Mouse (Mus musculus) limb, embryonic 11.5 days (tissue): ENCODE measurements at regions not wholly inside any gene's neighbourhood (a gene's known extent, or its start where the extent isn't known, plus 50 kb on each side); places are given as distances from the start of the nearest gene placed in this dataset.

ENCODE experiments used
- ATAC-seq: fragments of 200-750 bp; cut with Nextera tagmentation; 2 replicates; pipeline ENCODE4 v1.8.0; 2017; ENCODE audit warnings: low read depth; ENCODE audit not compliant: insufficient number of reproducible peaks, low FRiP score, low TSS enrichment
- DNase-seq: peaks from one replicate; pipeline ENCODE4 v3.0.0-alpha.2; 2015; ENCODE audit warnings: low spot score
- H3K27ac ChIP-seq: fragments of 300-500 bp; sonication (generic); replicated peaks from 2 replicates; pipeline ENCODE4 v1.5.1; 2014; ENCODE audit warnings: low read depth, mild to moderate bottlenecking, low read length
- H3K27me3 ChIP-seq: fragments of 300-500 bp; sonication (generic); 2 replicates; pipeline ENCODE4 v1.6.1; 2014; ENCODE audit warnings: mild to moderate bottlenecking, low read length, mixed read lengths; ENCODE audit not compliant: control insufficient read depth, insufficient read depth
- H3K36me3 ChIP-seq: fragments of 300-500 bp; sonication (generic); 2 replicates; pipeline ENCODE4 v1.6.1; 2014; ENCODE audit warnings: mild to moderate bottlenecking, low read length, moderate library complexity, mixed read lengths; ENCODE audit not compliant: control insufficient read depth, insufficient read depth
- H3K4me1 ChIP-seq: fragments of 300-500 bp; sonication (generic); 2 replicates; pipeline ENCODE4 v1.6.1; 2014; ENCODE audit warnings: low read length, mixed read lengths; ENCODE audit not compliant: control insufficient read depth, insufficient read depth
- H3K4me2 ChIP-seq: fragments of 300-500 bp; sonication (generic); 2 replicates; pipeline ENCODE4 v1.6.1; 2014; ENCODE audit warnings: low read depth, mild to moderate bottlenecking, moderate library complexity; ENCODE audit not compliant: severe bottlenecking
- H3K4me3 ChIP-seq: fragments of 300-500 bp; sonication (generic); 2 replicates; pipeline ENCODE4 v1.5.1; 2014; ENCODE audit warnings: low read depth, low read length
- H3K9ac ChIP-seq: fragments of 300-500 bp; sonication (generic); 2 replicates; pipeline ENCODE4 v1.6.1; 2014; ENCODE audit warnings: mild to moderate bottlenecking, low read length
- H3K9me3 ChIP-seq: fragments of 300-500 bp; sonication (generic); 2 replicates; pipeline ENCODE4 v1.6.1; 2016; ENCODE audit warnings: low read length; ENCODE audit not compliant: control insufficient read depth
- WGBS: fragments of 180-500 bp; shearing (Covaris S2); extraction: QIAGEN DNeasy Blood & Tissue Kit; methylation state at CpG from one replicate; pipeline ENCODE4 v1.1.7; 2014; 5-methylcytosine and 5-hydroxymethylcytosine counted together

DNA sequence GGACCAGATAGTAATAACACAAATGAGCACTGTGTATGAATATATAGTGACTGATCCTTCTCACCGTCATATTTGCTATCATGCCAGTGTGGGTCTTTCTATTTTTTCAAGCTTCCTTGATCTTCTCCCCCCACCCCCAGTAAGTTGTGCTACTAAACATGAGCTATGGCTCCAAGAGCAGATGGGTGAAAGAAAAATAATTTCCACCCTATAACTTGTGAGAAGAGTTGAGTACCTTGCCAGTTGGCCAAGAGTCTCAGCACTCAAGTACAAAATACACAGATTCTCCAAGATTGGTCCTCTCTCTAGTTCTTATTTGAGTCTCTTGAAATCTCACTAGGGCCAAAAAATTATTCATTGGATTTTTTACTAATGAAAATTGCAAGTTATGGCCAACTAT is 777.3 kb downstream of the Cypt12 start:
- WGBS = 100% methylated on average over 1 of the region's 1 CpGs
- H3K9me3 ChIP-seq = no peaks in the 10 kb centered on the region
- ATAC-seq = no peak

DNA sequence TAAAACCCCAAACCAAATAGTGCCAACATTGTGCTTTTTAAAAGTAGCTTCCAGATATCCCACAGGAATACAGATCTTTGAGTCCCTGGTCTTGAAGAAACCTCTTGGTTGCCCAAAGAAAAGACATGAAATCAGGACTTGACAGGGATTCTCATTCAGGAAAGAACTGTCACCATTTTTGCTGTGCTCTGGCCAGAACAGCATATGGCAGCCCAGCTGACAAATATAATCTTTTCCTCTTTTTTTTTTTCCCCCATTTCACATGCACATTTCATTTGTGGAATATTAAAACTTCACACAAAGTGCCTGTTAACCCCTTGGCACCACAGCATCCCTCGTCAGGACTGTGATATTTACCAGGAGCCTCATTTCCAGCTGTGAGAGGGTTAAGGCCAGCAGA is 783.0 kb downstream of the Cypt12 start:
- WGBS = 33% methylated on average over 1 of the region's 1 CpGs
- H3K4me1 ChIP-seq = no peaks in the 10 kb centered on the region
- ATAC-seq = no peak

More for the DNA sequence above, 777.3 kb downstream of the Cypt12 start:
- no peaks in the 10 kb centered on the region for H3K4me1 ChIP-seq
- no peaks in the 10 kb centered on the region for H3K36me3 ChIP-seq
- H3K4me3 ChIP-seq = no peak overlapping the region
- no peaks in the 10 kb centered on the region for H3K27me3 ChIP-seq
- DNase-seq = no peak
- H3K9ac ChIP-seq = no peak overlapping the region
- H3K4me2 ChIP-seq = no peak overlapping the region
- no peak overlapping the region for H3K27ac ChIP-seq

DNA sequence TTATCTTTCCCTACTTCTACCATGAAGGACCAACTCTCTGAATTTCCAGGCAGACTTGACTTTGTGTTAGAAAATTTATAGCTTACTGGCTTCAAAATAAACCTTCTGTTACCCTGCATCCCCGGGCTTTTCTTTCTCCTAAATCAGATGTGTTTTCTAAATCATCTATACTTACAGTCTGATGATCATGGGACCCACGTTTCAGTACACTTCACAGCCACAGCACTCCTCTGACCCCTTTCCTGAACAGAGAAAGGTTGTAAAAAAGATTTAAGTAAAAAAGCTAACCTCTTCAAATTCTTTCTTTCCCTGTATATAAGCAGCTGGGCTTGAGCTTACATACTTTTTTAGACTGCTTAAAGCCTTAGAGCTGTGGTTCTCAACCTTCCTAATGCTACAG is 783.5 kb downstream of the Cypt12 start:
- H3K27ac ChIP-seq = no peak overlapping the region
- H3K36me3 ChIP-seq = no peaks in the 10 kb centered on the region
- no peaks in the 10 kb centered on the region for H3K27me3 ChIP-seq
- no peak overlapping the region for H3K4me3 ChIP-seq
- no peak overlapping the region for H3K4me2 ChIP-seq
- WGBS = 39% methylated on average over 2 of the region's 2 CpGs
- no peaks in the 10 kb centered on the region for H3K4me1 ChIP-seq
- DNase-seq (no peak), ATAC-seq (no peak)
- no peaks in the 10 kb centered on the region for H3K9me3 ChIP-seq
- H3K9ac ChIP-seq = no peak overlapping the region

More for the DNA sequence above, 783.0 kb downstream of the Cypt12 start:
- no peaks in the 10 kb centered on the region for H3K36me3 ChIP-seq
- no peak overlapping the region for H3K4me2 ChIP-seq
- H3K27ac ChIP-seq = no peak overlapping the region
- no peaks in the 10 kb centered on the region for H3K9me3 ChIP-seq
- DNase-seq = no peak
- no peak overlapping the region for H3K9ac ChIP-seq
- no peaks in the 10 kb centered on the region for H3K27me3 ChIP-seq
- H3K4me3 ChIP-seq = no peak overlapping the region

DNA sequence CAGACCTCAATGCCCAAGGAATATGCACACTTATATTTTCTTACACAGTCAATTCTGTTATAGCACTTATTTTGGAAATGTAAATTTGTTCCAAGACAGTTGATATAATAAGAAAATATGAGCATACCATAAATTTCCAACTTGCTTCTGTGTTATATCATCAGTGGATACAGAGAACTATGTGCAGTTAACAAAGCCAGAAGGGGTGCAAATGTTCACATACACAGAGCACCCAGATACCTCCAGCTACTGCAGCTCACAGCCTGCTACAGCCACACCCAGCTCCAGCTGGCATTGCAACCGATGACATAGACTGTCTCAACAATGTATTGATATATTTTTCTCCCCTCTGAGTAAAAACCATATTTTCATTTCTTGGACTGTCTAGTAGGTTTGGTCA is 785.3 kb downstream of the Cypt12 start:
- H3K4me1 ChIP-seq = no peaks in the 10 kb centered on the region
- no peaks in the 10 kb centered on the region for H3K27me3 ChIP-seq
- no peak overlapping the region for H3K9ac ChIP-seq
- no peak overlapping the region for H3K4me3 ChIP-seq
- 91% methylated on average over 1 of the region's 1 CpGs for WGBS
- no peak overlapping the region for H3K27ac ChIP-seq
- H3K4me2 ChIP-seq = no peak overlapping the region
- no peaks in the 10 kb centered on the region for H3K9me3 ChIP-seq
- no peaks in the 10 kb centered on the region for H3K36me3 ChIP-seq
- no peak for DNase-seq
- no peak for ATAC-seq

DNA sequence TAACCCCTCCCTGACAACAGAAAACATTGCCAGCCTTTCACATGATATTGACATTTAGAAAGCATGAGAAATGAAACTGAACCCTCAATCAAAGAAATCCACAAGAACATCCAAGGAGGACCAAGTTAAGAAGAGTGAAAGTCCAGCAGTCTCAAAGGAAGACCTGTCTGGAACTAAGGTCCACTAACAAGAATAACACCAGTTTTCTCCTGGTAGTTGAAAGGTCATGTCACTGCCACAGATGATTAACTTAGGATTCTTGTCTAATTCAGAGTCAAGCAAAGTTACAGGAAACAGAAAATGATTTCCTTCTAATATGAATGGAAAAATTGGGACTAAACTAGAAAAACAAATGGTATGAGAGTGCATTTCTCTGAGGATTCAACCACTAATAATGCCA is 790.7 kb downstream of the Cypt12 start:
- Histone ChIP-seq H3K27ac (no peak overlapping the region), H3K4me2 (no peak overlapping the region), H3K36me3 (no peaks in the 10 kb centered on the region), H3K9me3 (no peaks in the 10 kb centered on the region), H3K9ac (no peak overlapping the region), H3K4me1 (no peaks in the 10 kb centered on the region), H3K27me3 (no peaks in the 10 kb centered on the region), H3K4me3 (no peak overlapping the region)
- DNase-seq (no peak), ATAC-seq (no peak)

DNA sequence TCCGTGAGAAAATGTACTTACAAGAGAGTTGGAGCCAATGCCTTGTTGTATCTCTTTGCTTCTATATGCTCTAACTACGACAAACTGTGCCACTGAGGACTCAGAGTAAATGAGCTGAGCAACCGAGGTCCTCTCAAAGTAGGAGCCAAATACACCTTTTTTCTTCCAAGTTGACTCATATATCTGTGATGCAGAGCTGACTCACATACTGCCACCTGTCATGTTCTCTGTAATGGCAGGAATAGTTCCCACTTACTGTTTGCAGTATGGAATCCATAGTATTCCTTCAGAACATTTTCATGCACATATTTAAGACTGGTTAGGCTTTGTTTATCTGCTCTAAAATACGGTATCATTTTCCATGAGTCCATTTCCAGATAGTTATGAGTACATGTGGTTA is 792.1 kb downstream of the Cypt12 start:
- no peak for DNase-seq
- ATAC-seq = no peak
- Histone ChIP-seq H3K4me3 (no peak overlapping the region), H3K36me3 (no peaks in the 10 kb centered on the region), H3K4me1 (no peaks in the 10 kb centered on the region), H3K9ac (no peak overlapping the region), H3K9me3 (no peaks in the 10 kb centered on the region), H3K27me3 (no peaks in the 10 kb centered on the region), H3K4me2 (no peak overlapping the region), H3K27ac (no peak overlapping the region)
- 87% methylated on average over 4 of the region's 4 CpGs for WGBS

DNA sequence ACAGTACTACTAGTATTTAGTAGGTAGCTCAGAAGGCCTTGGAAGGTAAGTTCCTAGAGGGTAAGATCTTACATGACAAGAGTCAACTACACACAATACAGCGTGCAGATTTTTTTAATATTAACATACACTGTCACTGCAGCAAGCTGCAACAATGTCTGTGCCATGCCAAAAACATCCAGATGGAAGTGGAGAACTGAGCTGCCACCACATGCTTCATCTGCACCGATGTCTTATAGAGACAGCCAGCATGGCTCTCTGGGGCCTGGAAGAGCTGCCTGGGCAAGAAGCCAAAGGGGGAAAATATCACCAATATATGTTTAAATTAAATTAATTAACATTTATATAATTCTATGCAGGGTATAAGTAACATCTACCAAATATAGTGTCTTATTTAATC is 795.3 kb downstream of the Cypt12 start:
- no peaks in the 10 kb centered on the region for H3K27me3 ChIP-seq
- H3K4me1 ChIP-seq = no peaks in the 10 kb centered on the region
- no peaks in the 10 kb centered on the region for H3K9me3 ChIP-seq
- no peak for DNase-seq
- no peaks in the 10 kb centered on the region for H3K36me3 ChIP-seq
- no peak for ATAC-seq
- H3K27ac ChIP-seq = no peak overlapping the region
- no peak overlapping the region for H3K9ac ChIP-seq
- WGBS = 94% methylated on average over 2 of the region's 2 CpGs
- H3K4me2 ChIP-seq = no peak overlapping the region
- H3K4me3 ChIP-seq = no peak overlapping the region

DNA sequence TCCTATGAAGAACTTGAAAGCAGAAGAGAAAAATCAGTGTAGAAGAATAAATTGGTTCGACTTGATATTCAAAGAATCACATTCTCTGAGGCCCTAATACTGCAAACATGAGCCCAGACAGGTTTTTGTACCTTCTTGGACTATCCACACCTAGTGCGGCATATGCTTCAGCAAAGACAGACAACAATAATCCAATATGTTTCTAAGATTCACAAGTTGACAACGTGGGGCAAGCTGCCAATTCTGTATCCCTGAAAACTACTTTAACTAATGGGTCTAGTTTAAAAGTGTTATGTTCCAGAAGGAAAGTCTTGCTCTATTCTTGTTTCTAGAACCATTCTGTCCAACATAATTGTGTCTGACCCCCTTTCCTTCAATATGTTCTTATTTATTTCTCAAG is 796.0 kb downstream of the Cypt12 start:
- 85% methylated on average over 3 of the region's 3 CpGs for WGBS
- Histone ChIP-seq H3K27ac (no peak overlapping the region), H3K9ac (no peak overlapping the region), H3K9me3 (no peaks in the 10 kb centered on the region), H3K27me3 (no peaks in the 10 kb centered on the region), H3K36me3 (no peaks in the 10 kb centered on the region), H3K4me2 (no peak overlapping the region), H3K4me3 (no peak overlapping the region), H3K4me1 (no peaks in the 10 kb centered on the region)
- no peak for DNase-seq
- no peak for ATAC-seq

DNA sequence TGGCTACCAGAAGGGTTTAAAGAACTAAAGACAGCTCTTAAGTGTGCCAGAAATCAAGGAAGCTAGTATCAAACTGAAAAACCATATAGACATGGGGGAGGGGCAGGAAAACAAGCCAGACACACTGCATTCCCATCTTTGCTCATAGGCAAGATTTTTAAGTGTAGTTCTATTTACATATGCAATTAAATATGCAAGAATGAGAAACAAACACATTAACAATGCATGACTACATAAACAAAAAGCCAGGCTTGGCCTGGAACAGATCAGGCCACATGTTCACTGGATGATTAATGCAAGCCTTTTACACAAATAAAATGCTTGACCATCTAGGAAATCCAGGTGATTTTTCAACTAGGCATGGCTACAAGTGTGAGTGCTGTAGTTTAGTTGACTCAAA is 798.0 kb downstream of the Cypt12 start:
- no peaks in the 10 kb centered on the region for H3K9me3 ChIP-seq
- ATAC-seq (no peak), DNase-seq (no peak)
- H3K9ac ChIP-seq = no peak overlapping the region
- H3K36me3 ChIP-seq = no peaks in the 10 kb centered on the region
- H3K27ac ChIP-seq = no peak overlapping the region
- no peak overlapping the region for H3K4me3 ChIP-seq
- no peaks in the 10 kb centered on the region for H3K4me1 ChIP-seq
- H3K4me2 ChIP-seq = no peak overlapping the region
- H3K27me3 ChIP-seq = no peaks in the 10 kb centered on the region
